Mouse (Mus musculus) neural tube, embryonic 10.5 days (tissue): ENCODE measurements around the gene Alox12b.

Experiments
- DNase-seq: peaks from one replicate; pipeline ENCODE4 v3.0.0-alpha.2; 2017; ENCODE audit warnings: low spot score; ENCODE audit errors: extremely low spot score

Gene Alox12b

DNA sequence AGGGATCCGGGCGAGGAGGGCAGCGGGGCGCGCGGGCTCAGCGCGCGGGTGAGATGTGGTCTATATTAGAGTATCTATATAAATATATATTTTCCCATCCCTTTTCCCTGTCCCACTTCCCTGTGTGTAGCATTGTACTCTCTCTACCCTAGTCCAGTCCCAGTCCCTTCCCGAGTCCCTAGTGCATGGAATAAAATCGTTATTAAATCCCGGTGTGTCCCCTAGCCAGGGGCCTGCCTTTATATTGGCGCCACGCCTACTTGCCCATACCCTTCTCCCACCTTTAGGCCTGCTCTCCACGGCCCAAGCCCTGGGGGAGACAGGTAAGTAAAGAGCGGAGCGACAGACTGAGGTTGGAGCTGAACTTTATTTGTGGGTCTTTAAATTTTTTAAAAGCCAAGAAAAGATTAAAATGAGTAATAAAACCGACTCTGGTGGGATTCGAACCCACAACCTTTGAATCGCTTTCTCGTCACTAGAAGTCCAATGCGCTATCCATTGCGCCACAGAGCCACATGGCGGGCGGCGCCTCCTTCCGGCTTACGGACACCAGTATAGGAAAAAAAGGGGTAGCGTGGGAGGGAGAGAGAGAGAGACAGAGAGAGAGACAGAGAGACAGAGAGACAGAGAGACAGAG lies 33.6 kb upstream of the Alox12b start:
- peak; percentile 99 for DNase-seq

DNA sequence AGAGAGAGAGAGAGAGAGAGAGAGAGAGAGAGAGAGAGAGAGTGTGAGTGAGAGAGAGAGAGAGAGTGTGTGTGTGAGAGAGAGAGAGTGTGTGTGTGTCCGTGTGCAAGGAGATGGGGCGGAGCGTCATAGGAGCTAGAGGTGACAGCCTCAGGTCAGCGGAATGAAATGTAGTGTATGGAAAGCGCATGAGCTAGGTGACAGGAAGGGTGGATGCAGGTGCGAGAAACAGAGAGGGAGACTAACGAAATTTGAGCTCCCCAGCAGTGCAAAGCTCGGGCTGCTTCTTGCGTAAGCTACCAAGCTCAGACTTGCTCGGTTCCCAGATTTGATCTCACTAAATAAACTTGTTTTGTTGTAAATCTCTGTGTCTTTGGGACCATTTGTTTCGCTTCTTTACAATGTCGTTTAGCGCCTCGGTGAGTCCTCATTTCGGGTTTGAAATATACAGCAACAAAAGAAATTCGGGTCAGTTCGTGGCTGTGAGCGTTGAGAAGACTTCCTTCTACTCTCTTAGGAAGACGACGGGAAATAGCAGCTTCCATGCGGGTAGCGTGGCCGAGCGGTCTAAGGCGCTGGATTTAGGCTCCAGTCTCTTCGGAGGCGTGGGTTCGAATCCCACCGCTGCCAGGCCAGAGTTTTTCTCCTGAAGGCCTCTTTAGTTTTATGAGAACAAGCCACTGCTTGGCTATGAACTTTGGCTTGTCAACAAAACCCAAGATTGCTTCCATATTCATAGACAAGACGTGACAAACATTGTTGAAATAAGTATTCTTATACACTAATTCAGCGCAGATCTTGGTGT lies 32.9 kb upstream of the Alox12b start:
- peak; percentile 98 for DNase-seq

DNA sequence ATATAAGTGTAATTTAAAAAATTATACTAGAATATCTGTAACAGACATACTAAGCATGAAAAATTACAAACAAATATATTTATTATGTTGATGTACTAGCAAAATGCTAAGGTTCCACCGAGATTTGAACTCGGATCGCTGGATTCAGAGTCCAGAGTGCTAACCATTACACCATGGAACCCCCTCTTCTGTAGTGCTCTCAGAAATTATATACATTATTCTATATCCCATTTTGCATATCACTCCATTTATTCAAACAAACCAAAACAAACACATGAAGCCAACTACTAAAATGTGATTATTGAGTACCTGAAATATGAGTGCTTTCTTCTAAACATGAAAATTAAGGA lies 32.3 kb upstream of the Alox12b start:
- peak; percentile 57 for DNase-seq

DNA sequence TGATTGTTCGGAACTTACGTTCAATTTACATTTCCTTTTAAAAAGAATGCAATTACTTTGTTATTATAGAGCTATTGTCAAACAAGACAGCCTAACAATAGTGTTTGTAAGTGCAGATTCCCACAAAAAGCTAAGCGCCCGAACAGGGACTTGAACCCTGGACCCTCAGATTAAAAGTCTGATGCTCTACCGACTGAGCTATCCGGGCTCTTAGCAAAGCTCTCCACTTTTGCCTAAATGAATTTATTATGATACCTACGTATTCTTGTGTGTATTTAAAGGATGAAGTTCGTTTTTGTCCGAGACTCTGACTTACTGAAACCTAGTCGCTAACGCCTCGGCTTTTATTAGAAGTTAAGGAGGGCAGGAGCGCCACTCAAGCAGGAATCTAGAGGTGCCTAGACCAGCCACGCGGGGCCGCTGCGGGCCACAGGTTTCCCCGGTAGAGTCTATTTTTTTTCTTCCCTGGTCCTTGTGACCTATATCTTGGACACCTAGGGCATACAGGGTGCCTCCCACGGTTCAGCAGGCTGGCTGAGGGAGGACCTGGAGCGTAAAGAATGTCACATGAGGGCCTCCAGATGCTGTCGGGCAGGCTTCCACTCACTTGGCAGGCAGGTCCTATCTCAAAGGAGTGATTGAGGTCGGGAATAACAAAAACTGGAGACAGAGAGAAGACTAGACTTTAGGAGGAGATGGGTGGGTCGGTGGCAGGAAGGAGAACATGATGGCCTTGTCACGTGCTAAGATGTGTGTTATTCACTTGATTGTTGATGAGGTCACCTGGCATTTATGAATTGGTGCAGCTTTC lies 31.5 kb upstream of the Alox12b start:
- DNase-seq: peak; percentile 84

DNA sequence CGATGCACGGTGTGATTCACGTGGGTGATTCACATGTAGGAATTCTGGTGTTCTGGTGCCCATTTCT lies 31.1 kb upstream of the Alox12b start, which contains the start of gene Aloxe3:
Gene Aloxe3 (plus strand): TSS at position 45 of the 67 bp plus-strand sequence.
- no peak for DNase-seq

DNA sequence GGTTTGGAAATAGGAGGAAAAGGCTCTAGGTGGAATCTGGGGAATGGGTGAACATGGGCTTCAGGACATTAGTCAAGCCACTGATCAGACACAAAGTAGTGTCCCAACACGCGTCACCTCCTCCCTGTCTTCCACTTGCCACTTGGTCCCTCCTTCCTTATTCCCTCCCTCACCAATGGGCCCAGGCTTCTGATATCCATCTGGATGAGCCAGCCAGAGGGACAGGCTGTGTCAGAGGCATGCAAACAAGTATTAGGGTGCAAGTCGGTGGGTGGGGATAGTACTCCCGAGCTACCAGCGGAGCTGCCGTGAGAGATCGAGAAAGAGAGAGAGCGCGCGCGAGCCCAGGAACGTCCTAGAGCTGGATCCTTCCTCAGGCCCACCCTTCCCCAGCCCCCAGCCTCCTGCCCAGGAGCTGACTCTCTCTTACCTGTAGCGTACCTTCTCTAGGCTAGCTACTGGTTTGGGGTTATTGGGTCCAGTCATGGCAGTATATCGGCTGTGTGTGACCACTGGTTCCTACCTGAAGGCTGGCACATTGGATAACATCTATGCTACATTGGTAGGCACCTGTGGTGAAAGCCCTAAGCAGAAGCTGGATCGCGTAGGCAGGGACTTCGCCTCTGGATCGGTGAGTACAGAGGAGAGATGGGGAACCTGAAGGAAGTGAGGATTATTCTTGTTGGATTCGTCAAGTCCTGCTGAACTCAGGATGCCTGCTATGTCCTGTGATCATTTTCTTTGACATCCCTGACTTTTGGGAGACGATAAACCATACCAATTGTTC lies 30.7 kb upstream of the Alox12b start:
- peak; percentile 31 for DNase-seq

GRCm38 (mm10) chr11:69126706-69127095 lies 30.1 kb upstream of the Alox12b start:
- DNase-seq: no peak

DNA sequence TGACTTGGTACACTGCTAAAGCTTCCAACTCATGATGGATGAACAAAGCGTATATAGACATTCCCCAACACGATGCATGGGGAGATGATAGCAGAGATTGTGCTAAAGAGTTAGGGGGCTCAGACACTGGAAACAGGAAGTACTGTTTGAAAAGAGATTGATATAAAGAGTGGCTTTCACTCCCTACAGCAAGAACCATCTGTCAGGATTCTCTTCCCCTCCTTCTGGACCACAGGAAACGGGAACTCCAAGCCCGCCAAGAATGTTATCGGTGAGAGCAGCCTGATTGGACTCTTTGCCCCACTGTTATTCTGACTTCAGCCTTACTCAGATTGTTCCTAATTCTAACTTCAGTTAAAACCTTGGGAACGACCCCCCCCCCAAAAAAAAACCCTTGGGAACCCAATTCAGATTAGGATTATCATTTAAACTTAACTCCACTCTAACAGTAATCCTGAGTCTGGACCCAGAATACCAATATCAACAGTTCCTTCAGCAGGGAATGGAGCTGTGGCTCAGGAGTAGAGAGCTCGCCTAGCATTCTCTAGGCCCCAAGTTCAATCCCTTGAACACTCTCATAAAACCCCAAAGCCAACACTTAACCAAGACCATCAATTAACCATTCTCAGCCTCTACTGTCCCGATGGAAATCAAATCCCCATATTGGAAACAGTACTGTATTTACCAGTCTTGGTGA lies 28.2 kb upstream of the Alox12b start:
- DNase-seq: no peak

DNA sequence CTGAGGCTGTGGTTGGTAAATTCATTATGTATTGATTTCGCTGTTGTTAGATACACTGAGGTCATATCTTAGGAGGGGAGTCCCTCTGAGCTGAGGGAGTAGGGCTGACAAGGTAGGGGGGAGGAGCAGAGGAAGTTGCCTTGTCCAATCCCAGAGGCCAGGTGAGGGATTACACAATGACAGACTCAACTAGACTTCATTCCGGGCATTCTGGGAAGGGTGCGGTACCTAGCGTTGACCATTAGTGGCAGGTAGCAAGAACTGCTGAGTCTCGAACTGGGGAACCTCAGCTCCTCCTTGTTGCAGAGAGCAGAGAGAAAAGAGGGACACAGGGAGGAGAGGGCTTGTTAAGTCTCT lies 23.2 kb upstream of the Alox12b start:
- DNase-seq: no peak

DNA sequence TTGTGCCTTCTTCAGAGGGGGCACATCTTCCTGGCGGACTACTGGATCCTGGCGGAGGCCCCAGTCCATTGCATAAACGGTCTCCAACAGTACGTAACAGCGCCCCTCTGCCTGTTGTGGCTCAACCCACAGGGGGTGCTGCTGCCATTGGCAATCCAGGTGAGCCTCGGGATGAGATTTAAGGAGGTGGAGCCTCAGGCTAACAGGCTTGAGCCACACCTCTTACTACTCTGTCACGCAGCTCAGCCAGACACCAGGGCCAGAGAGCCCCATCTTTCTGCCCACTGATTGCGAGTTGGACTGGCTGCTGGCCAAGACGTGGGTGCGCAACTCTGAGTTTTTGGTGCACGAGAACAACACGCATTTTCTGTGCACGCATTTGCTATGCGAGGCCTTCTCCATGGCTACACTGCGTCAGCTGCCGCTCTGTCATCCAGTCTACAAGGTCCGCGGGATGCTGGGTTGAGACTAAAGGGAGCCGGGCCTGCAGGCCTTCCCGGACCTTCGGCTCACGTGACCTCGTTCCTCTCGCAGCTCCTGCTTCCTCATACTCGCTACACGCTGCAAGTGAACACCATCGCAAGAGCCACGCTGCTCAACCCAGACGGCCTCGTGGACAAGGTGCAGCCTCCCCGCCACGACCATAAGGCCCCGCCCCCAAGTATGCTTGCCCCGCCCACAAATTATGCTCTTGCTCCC lies 22.7 kb upstream of the Alox12b start:
- DNase-seq: peak; percentile 61

- no peak for DNase-seq
These were observed 22.2 kb upstream of the Alox12b start for GRCm38 (mm10) chr11:69134622-69134968.

DNA sequence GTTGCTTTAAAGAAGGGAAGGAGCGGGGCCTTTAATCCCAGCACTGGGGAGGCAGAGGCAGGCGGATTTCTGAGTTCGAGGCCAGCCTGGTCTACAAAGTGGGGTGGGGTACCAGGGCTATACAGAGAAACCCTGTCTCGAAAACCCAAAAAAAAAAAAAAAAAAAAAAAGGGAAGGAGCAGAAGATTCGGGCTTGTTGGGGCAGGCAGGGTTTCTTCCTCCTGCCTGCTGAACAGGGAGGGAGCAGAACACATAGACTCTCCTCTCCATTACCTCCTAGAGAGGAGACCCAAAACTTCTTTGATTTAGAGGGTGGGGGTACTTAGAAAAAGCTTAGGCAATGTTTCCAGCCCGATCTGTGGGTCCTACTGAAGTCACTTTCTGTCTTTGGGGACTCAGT lies 21.4 kb upstream of the Alox12b start:
- DNase-seq: no peak

DNA sequence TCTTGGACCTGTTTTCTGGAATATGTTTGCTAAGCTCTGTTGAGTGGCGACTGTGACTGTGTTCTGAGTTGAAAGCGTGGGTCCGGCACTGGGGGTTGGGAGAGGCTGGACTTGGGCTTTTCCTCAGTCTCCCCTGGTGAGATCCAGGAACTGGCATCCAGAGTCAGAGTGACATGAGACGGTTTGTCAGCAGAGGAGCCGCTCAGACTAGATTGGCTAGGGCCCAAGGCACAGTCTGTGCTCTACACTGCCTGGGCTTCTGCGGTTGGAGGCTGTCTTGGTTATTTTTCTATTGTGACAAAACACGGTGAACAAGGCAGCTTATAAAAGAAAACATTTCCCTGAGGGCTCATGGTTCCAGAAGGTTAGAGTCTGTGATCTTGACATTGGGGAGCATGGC lies 9.2 kb upstream of the Alox12b start:
- no peak for DNase-seq

GRCm38 (mm10) chr11:69148451-69148960 lies 8.3 kb upstream of the Alox12b start:
- no peak for DNase-seq

GRCm38 (mm10) chr11:69149728-69150127 lies 7.1 kb upstream of the Alox12b start:
- DNase-seq: no peak

- peak; percentile 61 for DNase-seq
These were observed 6.3 kb upstream of the Alox12b start for GRCm38 (mm10) chr11:69150444-69150843.

DNA sequence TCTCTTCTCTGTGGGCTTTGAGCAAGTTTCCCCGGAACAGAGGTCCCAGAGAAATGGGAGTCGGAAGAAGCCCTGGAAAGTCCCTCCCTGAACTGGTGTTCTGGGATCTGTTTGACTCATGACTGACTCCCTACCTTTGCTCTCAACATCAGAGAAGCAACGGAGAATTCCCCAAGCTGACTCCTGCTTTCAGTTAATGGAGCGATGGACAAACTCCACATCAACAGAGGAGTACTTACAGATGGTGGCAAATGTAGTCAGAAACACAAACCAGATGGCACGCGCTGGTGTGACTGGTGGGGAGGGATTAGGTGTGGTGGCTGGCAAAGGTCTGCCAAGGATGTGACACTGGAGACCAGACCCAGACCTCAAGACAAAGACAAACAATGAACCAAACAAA lies 5.8 kb upstream of the Alox12b start:
- DNase-seq: no peak

DNA sequence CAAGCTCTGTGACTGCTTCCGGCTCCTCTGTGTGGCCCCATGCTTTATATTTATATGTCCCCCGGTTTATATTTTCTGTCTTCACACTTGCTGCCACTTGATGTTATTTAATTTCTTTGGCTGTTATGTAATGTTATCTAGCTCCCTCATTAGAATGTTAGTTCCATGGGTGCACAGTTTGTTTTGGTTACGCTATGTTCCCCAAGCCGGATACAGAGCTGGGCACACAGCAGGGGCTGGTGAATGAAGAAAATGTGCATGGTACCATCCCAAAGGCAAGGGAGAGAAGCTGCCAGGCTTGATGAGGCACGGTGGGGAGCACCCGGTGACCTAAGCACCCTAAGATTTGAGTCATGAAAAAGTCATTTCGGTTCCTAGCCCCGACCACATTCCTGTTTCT lies 3.0 kb upstream of the Alox12b start:
- no peak for DNase-seq

- no peak for DNase-seq
These were observed 1.4 kb upstream of the Alox12b start for GRCm38 (mm10) chr11:69155351-69155750.

DNA sequence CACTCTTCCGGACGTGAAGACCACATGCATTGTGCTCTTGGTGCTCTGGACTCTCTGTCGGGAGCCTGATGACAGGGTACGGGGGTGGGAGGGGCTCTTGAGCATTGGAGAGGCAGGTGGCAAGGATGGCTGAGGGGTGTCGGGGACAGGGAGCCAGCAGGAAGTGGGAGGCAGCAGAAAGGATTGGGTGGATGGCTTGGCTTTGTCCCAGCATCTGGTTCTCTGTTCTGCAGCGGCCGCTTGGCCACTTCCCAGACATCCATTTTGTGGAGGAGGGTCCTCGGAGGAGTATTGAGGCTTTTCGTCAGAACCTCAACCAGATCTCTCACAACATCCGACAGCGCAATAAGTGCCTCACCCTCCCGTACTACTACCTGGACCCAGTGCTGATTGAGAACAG lies 12.5 kb downstream of the Alox12b start:
- DNase-seq: no peak

- DNase-seq: peak; percentile 44
These were observed 14.8 kb downstream of the Alox12b start for GRCm38 (mm10) chr11:69171626-69172025.
